Mouse (Mus musculus): Measurements from ENCODE around the gene 2010003K11Rik. TPM values are rescaled to one million over a fixed set of nuclear protein-coding genes. Genes with fewer than 3 reads are reported as not detected.

Gene 2010003K11Rik
- polyA plus RNA-seq, 1 experiment from 2014 or later: not detected

DNA sequence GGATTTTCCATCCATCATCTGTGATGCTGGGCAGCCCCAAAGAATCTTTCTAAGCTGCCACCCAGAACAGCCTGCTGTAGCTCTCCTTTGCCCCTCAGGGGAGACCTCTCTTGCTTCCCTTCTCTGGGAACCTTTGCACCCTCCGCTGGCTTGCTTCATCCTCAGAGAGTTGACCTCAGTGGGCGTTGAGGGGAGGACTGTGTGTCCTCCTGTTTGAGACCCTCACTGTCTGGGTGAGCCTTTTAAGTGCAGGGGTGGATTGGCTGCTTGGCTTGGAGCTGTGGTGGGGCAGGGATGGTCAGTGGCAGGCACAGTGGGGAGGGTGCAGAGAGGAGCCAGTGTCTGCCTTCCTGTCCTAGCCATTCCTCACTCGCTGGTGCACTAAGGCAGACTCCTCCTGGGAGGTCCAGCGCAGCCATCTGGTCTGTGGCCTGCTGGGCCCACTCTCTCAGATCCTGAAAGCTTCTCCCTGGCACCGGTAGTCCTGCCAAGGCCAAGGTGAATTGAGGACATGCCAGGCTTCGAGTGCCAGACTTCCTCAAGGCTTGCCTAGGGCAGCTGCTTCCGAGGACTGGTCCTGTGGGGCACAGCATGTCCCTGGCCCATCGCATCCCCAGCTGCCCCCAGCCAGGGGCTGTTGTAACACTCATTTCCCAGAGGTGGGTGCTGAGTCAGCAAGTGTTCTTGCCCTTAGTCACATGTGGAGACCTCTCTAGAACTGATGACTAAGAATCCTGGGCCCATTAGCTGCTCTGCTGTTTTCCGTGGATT, 5.7 kb downstream of the 2010003K11Rik start:
- DNase-seq (ENCODE audit: low spot score): no peak
- WGBS: 64% methylated on average over 9 of the region's 9 CpGs
- Histone ChIP-seq H3K27ac (replicated peaks) (peak overlapping the region; percentile 31; the same call in 1 of the 2 replicates), H3K4me1 (peaks cover 30% of the 10 kb centered on the region), H3K27me3 (replicated peaks; ENCODE audit: low read depth, poor library complexity, severe bottlenecking) (no peaks in the 10 kb centered on the region), H3K9me3 (no peaks in the 10 kb centered on the region), H3K4me3 (no peak overlapping the region), H3K36me3 (replicated peaks) (no peaks in the 10 kb centered on the region)

DNA sequence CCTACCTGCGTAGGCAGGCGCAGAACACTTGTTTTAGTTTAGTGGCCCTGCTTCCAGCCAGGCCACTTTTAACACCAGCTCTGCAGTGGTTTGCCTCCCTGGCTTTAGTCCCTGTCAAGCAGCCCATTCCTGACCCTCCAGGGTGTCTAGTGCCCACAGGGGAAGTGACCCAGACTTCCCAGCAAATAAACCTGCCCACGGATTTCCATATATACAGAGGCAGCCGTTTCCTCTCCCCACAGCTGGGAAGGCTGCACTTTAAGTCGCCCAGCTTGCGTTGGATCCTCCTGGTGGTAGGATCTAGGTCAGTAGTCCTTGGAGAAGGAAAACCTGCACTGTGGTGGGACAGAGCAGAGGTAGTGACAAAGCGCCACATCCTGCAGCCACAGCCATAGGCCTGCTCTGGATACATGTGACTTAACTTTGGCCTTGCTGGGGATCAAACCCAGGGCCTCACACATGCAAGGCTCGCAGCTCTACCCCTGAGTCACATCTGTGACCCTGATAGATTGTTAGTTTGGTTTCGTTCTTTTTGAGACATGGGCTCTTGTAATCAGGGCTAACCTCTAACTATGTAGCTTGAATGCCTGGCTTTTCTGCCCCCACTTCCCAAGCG, 7.2 kb downstream of the 2010003K11Rik start:
- H3K27me3 ChIP-seq (replicated peaks; ENCODE audit: low read depth, poor library complexity, severe bottlenecking): no peaks in the 10 kb centered on the region
- DNase-seq (ENCODE audit: low spot score): peak; percentile 15
- 68% methylated on average over 10 of the region's 10 CpGs for WGBS
- H3K27ac ChIP-seq (replicated peaks): no peak overlapping the region; the same call in 1 of the 2 replicates
- H3K4me3 ChIP-seq: no peak overlapping the region
- H3K36me3 ChIP-seq (replicated peaks): no peaks in the 10 kb centered on the region
- no peaks in the 10 kb centered on the region for H3K9me3 ChIP-seq
- H3K4me1 ChIP-seq: peaks cover 21% of the 10 kb centered on the region

DNA sequence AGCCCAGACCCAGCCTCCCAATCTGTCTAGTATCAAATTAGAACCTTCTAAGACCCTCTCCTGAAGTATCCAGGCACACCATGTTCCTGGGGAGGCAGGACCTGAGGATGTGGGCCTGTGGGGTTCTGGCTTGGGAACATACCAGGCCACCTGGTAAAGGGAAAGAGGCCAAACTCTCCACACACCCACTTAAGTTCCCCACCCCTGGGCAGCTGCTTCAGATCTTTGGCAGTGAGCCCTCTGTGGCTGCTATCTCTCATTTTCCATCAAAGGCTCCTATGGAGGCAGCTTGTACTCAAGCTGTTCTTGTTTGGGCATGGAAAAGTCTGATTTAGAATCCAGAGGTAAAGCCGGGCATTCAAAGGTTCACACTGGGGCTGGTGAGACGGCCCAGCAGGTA, 10.5 kb downstream of the 2010003K11Rik start:
- peaks cover 27% of the 10 kb centered on the region for H3K4me1 ChIP-seq
- whole genome bisulfite sequencing: 82% methylated on average over 2 of the region's 2 CpGs
- DNase-seq (ENCODE audit: low spot score): no peak

DNA sequence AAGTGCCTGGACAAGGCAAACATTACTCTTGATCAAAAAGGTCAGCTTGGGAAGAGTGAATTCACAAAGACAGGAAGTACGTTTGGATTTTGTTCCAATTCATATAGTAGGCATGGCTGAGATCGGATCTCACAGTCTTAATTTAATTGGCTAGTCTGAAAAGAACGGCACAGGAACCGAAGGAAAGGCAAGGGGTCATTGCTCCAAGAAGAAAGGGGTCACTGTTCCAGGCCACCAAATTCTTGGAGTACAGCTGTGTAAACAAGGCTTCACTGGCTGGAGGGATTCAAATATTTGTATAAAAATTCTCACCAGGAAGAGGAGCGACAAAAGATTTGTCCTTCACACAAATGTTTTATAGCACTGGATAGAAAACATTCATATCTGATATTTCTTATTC, 13.4 kb downstream of the 2010003K11Rik start:
- H3K4me3 ChIP-seq: no peak overlapping the region
- WGBS: 25% methylated on average over 5 of the region's 5 CpGs
- no peaks in the 10 kb centered on the region for H3K27me3 ChIP-seq (replicated peaks; ENCODE audit: low read depth, poor library complexity, severe bottlenecking)
- peaks cover 16% of the 10 kb centered on the region for H3K4me1 ChIP-seq
- no peaks in the 10 kb centered on the region for H3K9me3 ChIP-seq
- no peaks in the 10 kb centered on the region for H3K36me3 ChIP-seq (replicated peaks)
- H3K27ac ChIP-seq (replicated peaks): peak overlapping the region; percentile 81
- DNase-seq (ENCODE audit: low spot score): peak; percentile 40

More for the DNA sequence above, 10.5 kb downstream of the 2010003K11Rik start:
- Histone ChIP-seq H3K9me3 (no peaks in the 10 kb centered on the region), H3K27ac (replicated peaks) (no peak overlapping the region), H3K27me3 (replicated peaks; ENCODE audit: low read depth, poor library complexity, severe bottlenecking) (no peaks in the 10 kb centered on the region), H3K36me3 (replicated peaks) (no peaks in the 10 kb centered on the region), H3K4me3 (no peak overlapping the region)

DNA sequence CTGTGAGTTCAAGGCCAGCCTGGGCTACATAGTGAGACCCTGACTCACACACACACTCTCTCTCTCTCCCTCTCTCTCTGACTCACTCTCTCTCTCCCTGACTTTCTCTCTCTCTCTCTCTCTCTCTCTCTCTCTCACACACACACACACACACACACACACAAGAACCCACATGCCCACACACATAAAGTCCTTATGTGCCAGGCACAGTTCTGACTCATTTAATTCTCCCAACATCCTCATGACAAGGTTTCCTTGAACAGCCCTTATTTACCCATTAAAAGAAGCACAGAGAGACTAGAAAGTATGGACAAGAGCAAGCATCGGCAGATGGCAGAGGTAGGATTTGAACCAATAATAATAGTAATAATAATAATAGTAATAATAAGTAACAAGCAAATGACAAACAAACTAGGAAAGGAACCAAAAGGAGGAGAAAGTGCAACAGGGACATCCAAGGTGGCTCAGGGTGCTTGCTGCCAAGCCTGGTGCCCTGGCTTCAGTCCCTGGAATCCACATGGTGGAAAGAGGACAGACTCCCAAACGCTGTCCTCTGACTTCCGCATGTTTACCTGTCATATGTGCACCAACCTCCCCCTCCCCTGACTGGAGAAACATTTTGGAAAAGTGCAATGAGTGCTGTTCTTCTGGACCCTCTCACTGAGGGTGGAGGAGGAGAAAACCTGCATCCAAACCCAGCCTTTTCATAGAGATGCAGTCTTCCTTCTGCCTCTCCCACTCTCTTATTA, 16.1 kb downstream of the 2010003K11Rik start:
- no peaks in the 10 kb centered on the region for H3K36me3 ChIP-seq (replicated peaks)
- H3K27ac ChIP-seq (replicated peaks): no peak overlapping the region
- no peak overlapping the region for H3K4me3 ChIP-seq
- no peaks in the 10 kb centered on the region for H3K9me3 ChIP-seq
- peaks cover 17% of the 10 kb centered on the region for H3K4me1 ChIP-seq
- DNase-seq (ENCODE audit: low spot score): no peak
- WGBS: 91% methylated on average over 3 of the region's 3 CpGs
- peaks cover 16% of the 10 kb centered on the region for H3K27me3 ChIP-seq (replicated peaks; ENCODE audit: low read depth, poor library complexity, severe bottlenecking)

DNA sequence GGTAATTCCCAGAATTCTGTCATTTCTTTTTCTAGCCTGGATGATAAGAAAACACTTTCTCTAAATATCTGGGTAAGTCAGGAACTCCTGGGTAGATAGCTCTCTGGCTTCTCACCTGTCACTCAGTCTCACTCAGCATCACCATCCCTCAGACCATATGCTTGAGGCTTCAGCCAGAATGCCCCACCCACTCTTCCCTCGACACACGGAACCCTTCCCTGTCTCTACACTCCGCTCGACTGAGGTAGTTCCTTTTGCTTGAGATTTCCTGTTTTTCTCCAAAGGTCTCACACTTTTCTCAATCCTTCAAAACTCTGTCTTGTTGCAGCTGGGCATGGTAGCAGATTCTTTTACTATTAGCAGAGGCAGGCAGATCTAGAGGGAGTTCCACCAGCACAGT, 17.1 kb downstream of the 2010003K11Rik start:
- no peak for DNase-seq (ENCODE audit: low spot score)
- Histone ChIP-seq H3K4me3 (no peak overlapping the region), H3K36me3 (replicated peaks) (no peaks in the 10 kb centered on the region), H3K27me3 (replicated peaks; ENCODE audit: low read depth, poor library complexity, severe bottlenecking) (peaks cover 26% of the 10 kb centered on the region), H3K27ac (replicated peaks) (no peak overlapping the region), H3K9me3 (no peaks in the 10 kb centered on the region), H3K4me1 (peaks cover 26% of the 10 kb centered on the region)
- 51% methylated on average over 4 of the region's 4 CpGs for WGBS

DNA sequence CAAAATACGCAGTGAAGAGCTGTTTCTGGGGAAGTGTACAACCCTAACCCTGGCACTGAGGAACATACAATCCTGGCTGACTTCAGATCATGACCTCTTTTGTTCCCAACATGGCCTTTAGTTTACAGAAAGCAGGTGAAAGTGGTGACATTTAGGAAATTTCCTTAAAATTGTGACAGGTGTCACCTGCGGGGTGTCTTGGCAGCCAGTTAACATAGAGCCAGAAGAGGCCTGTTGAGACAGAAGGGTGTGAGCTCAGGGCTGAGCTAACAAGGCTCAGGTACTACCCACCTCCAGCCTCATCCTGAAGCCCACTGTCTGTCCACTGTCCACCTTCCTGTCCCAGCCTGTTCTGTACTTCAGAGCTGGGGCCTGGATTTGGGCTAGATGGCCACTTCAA, 18.3 kb downstream of the 2010003K11Rik start:
- WGBS: 89% methylated on average over 2 of the region's 2 CpGs
- Histone ChIP-seq H3K4me1 (peaks cover 23% of the 10 kb centered on the region), H3K4me3 (no peak overlapping the region), H3K27me3 (replicated peaks; ENCODE audit: low read depth, poor library complexity, severe bottlenecking) (peaks cover 39% of the 10 kb centered on the region), H3K36me3 (replicated peaks) (no peaks in the 10 kb centered on the region), H3K9me3 (no peaks in the 10 kb centered on the region), H3K27ac (replicated peaks) (no peak overlapping the region)
- DNase-seq (ENCODE audit: low spot score): no peak

DNA sequence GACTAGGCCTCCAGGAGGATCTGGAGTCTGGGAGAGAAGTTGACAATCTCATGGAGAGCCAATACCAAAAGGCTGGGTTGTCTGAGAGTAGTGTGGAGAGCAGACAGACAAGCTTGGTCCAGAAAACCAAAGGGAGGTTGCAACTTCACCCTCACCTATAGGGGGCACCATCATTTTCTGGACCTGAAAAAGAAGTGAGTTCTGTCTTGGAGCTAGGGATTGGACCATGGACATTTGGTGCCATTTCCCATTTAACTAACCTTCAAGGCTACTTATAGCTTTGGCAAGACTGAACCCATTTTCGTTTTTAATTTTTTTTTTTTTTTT, 20.2 kb downstream of the 2010003K11Rik start:
- peaks cover 15% of the 10 kb centered on the region for H3K4me1 ChIP-seq
- H3K36me3 ChIP-seq (replicated peaks): no peaks in the 10 kb centered on the region
- H3K9me3 ChIP-seq: no peaks in the 10 kb centered on the region
- no peak overlapping the region for H3K27ac ChIP-seq (replicated peaks)
- DNase-seq (ENCODE audit: low spot score): no peak
- no peak overlapping the region for H3K4me3 ChIP-seq
- peaks cover 54% of the 10 kb centered on the region for H3K27me3 ChIP-seq (replicated peaks; ENCODE audit: low read depth, poor library complexity, severe bottlenecking)
- 38% methylated on average over 1 of the region's 1 CpGs for WGBS

DNA sequence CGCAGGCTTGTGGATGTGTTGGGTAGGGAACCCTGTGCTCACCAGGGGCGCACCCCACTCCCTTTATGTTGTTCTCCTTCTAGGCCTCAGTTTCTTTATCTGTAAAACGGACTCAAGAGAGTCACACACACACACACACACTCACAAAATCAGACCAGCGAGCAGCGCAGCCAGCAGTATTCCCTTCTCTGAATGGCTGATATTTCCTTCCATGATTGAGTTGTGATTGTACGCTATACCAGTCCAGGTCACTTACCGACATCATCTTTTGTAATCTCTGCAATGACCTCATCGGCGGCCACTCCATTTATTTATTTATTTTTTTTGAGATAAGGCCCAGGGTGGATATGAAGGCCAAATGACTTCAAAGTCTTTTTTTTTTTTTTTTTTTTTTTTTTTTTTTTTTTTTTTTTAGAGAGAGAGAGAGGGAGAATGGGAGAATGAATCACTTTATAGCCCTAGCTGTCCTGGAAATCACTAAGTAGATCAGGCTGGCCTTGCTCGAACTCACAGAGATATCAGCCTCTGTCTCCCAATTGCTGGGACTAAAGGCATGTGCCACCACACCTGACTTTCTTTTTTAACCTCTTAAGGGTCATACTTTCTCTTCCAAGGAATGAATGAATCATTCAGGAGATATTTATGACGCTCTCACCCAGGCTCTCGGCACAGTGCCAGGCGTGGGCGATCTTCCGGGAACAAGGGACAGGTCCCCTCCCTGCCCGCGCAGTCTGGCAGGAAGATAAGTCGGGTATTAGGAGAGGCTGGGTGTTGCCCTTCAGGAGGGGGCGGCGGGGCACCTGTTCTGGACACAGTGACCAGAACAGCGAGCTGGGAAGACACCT, 20.8 kb downstream of the 2010003K11Rik start, which contains the start of gene Syt12:
TSS of gene Syt12 (minus strand) at position 103 of the 845 bp plus-strand sequence.
- H3K27me3 ChIP-seq (replicated peaks; ENCODE audit: low read depth, poor library complexity, severe bottlenecking): peaks cover 54% of the 10 kb centered on the region
- 39% methylated on average over 21 of the region's 21 CpGs for WGBS

DNA sequence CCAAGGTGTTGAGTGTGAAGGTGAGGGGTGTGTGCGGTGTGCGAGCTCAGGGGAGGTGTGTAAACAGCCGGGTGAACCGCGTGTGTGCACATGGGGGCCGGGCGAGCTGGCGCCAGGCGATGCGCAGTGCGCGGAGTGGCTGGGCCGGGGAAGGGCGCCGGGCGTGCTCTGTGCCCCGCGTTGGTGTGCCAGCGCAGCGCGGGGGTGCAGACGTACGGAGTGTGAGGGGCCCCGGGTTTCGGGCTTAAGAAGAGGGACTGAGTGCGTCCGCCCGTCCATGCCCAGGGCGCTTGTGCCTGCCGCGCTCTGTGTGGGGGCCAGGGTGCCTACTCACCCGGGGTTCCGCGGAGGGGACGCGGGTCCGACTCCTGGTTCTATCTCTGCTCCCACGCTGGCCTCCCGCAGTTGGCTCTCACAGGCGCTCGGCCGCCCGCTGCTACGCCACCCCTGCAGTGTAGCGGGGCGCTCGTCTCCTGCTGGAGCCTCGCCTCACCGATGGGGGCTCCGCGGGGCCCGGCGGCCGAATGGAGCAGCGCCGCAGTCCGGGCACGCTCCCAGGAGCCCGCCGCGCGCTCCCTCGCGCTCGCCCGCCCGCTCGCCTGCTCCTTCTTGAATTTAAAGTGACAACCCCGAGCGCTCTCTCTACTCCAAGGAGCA, 21.7 kb downstream of the 2010003K11Rik start:
- H3K27ac ChIP-seq (replicated peaks): peak overlapping the region; percentile 81
- H3K4me3 ChIP-seq: peak overlapping the region; percentile 75
- under 1% methylated on average over 70 of the region's 70 CpGs for WGBS
- H3K9me3 ChIP-seq: no peaks in the 10 kb centered on the region
- H3K27me3 ChIP-seq (replicated peaks; ENCODE audit: low read depth, poor library complexity, severe bottlenecking): peaks cover 54% of the 10 kb centered on the region
- no peaks in the 10 kb centered on the region for H3K36me3 ChIP-seq (replicated peaks)
- peak; percentile 77 for DNase-seq (ENCODE audit: low spot score)
- peaks cover 15% of the 10 kb centered on the region for H3K4me1 ChIP-seq

More for the DNA sequence above, 20.8 kb downstream of the 2010003K11Rik start, which contains the start of gene Syt12:
- Histone ChIP-seq H3K27ac (replicated peaks) (peak within 1 kb of the TSS; percentile 81), H3K4me1 (peaks cover 15% of the 10 kb centered on the region), H3K9me3 (no peaks in the 10 kb centered on the region), H3K4me3 (peak within 1 kb of the TSS; percentile 75), H3K36me3 (replicated peaks) (no peaks in the 10 kb centered on the region)
- DNase-seq (ENCODE audit: low spot score): peak; percentile 22

DNA sequence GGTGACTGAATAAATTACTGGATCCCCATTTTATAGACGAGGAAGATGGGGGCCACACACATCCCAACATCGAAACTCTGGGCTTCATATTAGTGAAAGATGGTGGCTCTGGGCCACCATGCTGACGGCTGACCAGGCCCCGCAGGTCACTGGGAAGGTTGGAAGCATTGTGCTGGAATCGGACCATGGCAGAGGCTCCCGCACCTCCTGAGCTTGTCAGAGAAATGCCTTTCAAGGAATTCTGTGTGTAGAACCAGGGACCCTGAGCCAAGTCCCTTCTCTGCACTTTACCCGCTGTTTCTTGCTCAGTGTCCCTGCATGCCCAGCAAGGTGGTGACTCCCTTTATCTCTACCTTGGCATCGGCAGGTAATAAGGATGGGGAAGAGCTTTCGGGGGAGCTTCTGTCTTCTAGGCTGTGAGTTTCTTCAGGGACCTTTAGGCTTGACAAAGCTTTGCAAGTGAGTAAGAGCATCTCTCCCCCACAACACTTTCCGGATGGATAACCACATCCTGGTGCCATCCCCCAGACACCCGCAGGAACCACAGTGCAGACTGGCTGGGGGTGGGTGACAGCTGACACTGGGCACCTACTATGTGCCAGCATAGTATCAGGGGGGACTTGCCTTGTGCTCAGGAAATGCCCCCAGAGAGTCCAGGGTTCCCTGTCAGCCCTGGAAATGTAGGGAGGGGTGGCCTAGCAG, 23.0 kb downstream of the 2010003K11Rik start:
- peaks cover 54% of the 10 kb centered on the region for H3K27me3 ChIP-seq (replicated peaks; ENCODE audit: low read depth, poor library complexity, severe bottlenecking)
- DNase-seq (ENCODE audit: low spot score): no peak

More for the DNA sequence above, 23.0 kb downstream of the 2010003K11Rik start:
- H3K36me3 ChIP-seq (replicated peaks): no peaks in the 10 kb centered on the region
- 81% methylated on average over 11 of the region's 11 CpGs for WGBS
- peaks cover 15% of the 10 kb centered on the region for H3K4me1 ChIP-seq
- H3K9me3 ChIP-seq: no peaks in the 10 kb centered on the region
- H3K27ac ChIP-seq (replicated peaks): no peak overlapping the region
- H3K4me3 ChIP-seq: no peak overlapping the region
